Mouse (Mus musculus): Measurements from ENCODE around the gene Noxa1. TPM values are rescaled to one million over a fixed set of nuclear protein-coding genes. Genes with fewer than 3 reads are reported as not detected.

Gene Noxa1
- total and polyA plus RNA-seq, 3 experiments, result 5.0 to 6.4 (median 6.3) TPM

DNA sequence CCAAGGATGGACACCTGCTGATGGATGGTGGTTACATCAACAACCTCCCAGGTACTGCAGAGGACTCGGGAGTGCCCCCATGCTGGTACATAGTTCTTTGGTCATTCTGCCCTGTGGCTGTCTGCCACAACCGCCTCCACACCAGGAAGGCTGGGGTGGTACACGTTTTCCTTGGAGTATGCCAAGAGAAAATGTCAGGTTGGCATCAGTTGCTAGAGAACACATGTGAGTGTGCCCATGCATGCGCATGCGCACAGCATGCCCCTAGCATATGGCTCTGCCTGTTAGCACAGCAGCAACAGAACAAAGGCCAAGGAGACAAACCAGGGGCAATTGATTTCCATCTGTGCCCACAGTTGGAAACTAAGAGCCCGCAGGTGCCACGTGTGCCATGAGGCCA lies 44.0 kb downstream of the Noxa1 start:
- TF ChIP-seq UBTF (IDR thresholded peaks at IDR 0.05; ENCODE audit: low read depth, low read length) (no peak), MYC (IDR thresholded peaks at IDR 0.05; ENCODE audit: low read depth, low read length) (no peak), RCOR1 (conservative IDR thresholded peaks at IDR 0.05; ENCODE audit: low read depth, low read length) (no peak), SIN3A (IDR thresholded peaks at IDR 0.05; ENCODE audit: low read length) (no peak), SMC3 (IDR thresholded peaks at IDR 0.05; ENCODE audit: low read depth, low read length) (no peak), TBP (conservative IDR thresholded peaks at IDR 0.05; ENCODE audit: low read depth, low read length) (no peak), POLR2A (IDR thresholded peaks at IDR 0.05; ENCODE audit: low read depth, low read length) (no peak), HCFC1 (IDR thresholded peaks at IDR 0.05; ENCODE audit: low read depth, low read length) (no peak), IRF4 (IDR thresholded peaks at IDR 0.05; ENCODE audit: low read depth, low read length) (no peak), NRF1 (IDR thresholded peaks at IDR 0.05; ENCODE audit: low read depth, low read length) (no peak)
- no peak for DNase-seq (ENCODE audit: extremely low read depth)
- Histone ChIP-seq H3K4me1 (ENCODE audit: control insufficient read depth in 1 of 2, insufficient read depth in 2 of 2) (peaks cover 5 to 18% of the 10 kb centered on the region in 2 experiments), H3K4me3 (replicated peaks in 1 of 3; ENCODE audit: low read depth in 2 of 3, low read length in 2 of 3, poor library complexity in 1 of 3) (no peak overlapping the region), H3K27ac (ENCODE audit: insufficient read depth, low read depth) (no peak overlapping the region), H3K36me3 (replicated peaks in 1 of 2; ENCODE audit: control insufficient read depth in 1 of 2, insufficient read depth in 1 of 2, low read length in 1 of 2) (peaks cover 28 to 74% of the 10 kb centered on the region in 2 experiments), H3K4me2 (ENCODE audit: insufficient read depth, low read depth, poor library complexity, severe bottlenecking) (no peak overlapping the region), H3K9me3 (replicated peaks; ENCODE audit: low read length) (no peaks in the 10 kb centered on the region), H3K79me2 (replicated peaks; ENCODE audit: control insufficient read depth, extremely low read depth, insufficient read depth, poor library complexity, severe bottlenecking) (no peaks in the 10 kb centered on the region), H3K27me3 (replicated peaks) (no peaks in the 10 kb centered on the region), H3K9ac (ENCODE audit: insufficient read depth, low read depth) (no peak overlapping the region)
- dilution Hi-C loops (cut with MboI; ENCODE audit: extremely low pct_ligation_motif_present, extremely low pct_unique_long_range_greater_than_20kb, low sequenced_read_pairs) (no loop called here), in situ Hi-C loops (cut with MboI; ENCODE audit: low pct_ligation_motif_present, low pct_unique_long_range_greater_than_20kb, low sequenced_read_pairs) (no loop called here)

DNA sequence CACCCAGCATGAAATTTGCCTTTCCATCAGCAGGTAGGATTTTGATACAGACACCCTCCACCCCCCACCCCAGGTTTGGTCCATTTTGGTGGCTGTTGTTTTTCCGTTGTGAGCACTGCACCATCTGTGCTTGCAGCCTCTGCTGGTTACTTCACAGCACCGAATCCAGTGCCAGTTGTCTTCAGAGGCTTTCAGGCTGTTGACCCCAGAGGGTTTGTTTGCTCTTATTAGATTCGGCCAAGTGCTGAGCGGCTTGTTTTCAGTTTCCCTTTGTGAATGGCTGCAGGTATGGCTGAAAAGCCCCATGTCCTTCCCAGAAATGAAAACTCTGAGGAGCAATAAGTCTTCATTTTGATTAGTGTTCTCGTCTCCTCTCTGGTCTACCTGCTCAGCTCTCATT lies 54.9 kb downstream of the Noxa1 start:
- in situ Hi-C loops (cut with MboI; ENCODE audit: low pct_ligation_motif_present, low pct_unique_long_range_greater_than_20kb, low sequenced_read_pairs), result no loop called here
- H3K36me3 ChIP-seq (replicated peaks in 1 of 2; ENCODE audit: control insufficient read depth in 1 of 2, insufficient read depth in 1 of 2, low read length in 1 of 2), result peaks cover 19 to 80% of the 10 kb centered on the region in 2 experiments
- H3K4me1 ChIP-seq (ENCODE audit: control insufficient read depth in 1 of 2, insufficient read depth in 2 of 2), result no peaks in the 10 kb centered on the region

More for the DNA sequence above, 54.9 kb downstream of the Noxa1 start:
- dilution Hi-C loops (cut with MboI; ENCODE audit: extremely low pct_ligation_motif_present, extremely low pct_unique_long_range_greater_than_20kb, low sequenced_read_pairs), result no loop called here
- H3K27me3 ChIP-seq (replicated peaks), result no peaks in the 10 kb centered on the region
- no peak for DNase-seq (ENCODE audit: extremely low read depth)
- no peak overlapping the region for H3K9ac ChIP-seq (ENCODE audit: insufficient read depth, low read depth)
- no peak overlapping the region for H3K4me3 ChIP-seq (replicated peaks in 1 of 3; ENCODE audit: low read depth in 2 of 3, low read length in 2 of 3, poor library complexity in 1 of 3)
- H3K79me2 ChIP-seq (replicated peaks; ENCODE audit: control insufficient read depth, extremely low read depth, insufficient read depth, poor library complexity, severe bottlenecking), result no peaks in the 10 kb centered on the region
- H3K27ac ChIP-seq (ENCODE audit: insufficient read depth, low read depth), result no peak overlapping the region
- no peak overlapping the region for H3K4me2 ChIP-seq (ENCODE audit: insufficient read depth, low read depth, poor library complexity, severe bottlenecking)
- peaks cover 3% of the 10 kb centered on the region for H3K9me3 ChIP-seq (replicated peaks; ENCODE audit: low read length)
- TF ChIP-seq RAD21 (IDR thresholded peaks at IDR 0.05; ENCODE audit: low read depth, low read length) (no peak), MAX (IDR thresholded peaks at IDR 0.05; ENCODE audit: low read length) (no peak), USF2 (conservative IDR thresholded peaks at IDR 0.05; ENCODE audit: low read depth, low read length) (no peak), UBTF (IDR thresholded peaks at IDR 0.05; ENCODE audit: low read depth, low read length) (no peak), GABPA (IDR thresholded peaks at IDR 0.05; ENCODE audit: insufficient replicate concordance, low read depth, low read length) (no peak), BHLHE40 (IDR thresholded peaks at IDR 0.05; ENCODE audit: low read depth, low read length) (no peak), MAFK (IDR thresholded peaks at IDR 0.05; ENCODE audit: insufficient replicate concordance, low read length) (no peak), POLR2A (IDR thresholded peaks at IDR 0.05; ENCODE audit: low read depth, low read length) (no peak), CHD1 (IDR thresholded peaks at IDR 0.05; ENCODE audit: low read depth, low read length) (no peak), ELF1 (IDR thresholded peaks at IDR 0.05; ENCODE audit: low read depth, low read length) (no peak), TBP (conservative IDR thresholded peaks at IDR 0.05; ENCODE audit: low read depth, low read length) (no peak), HCFC1 (IDR thresholded peaks at IDR 0.05; ENCODE audit: low read depth, low read length) (no peak), MYC (IDR thresholded peaks at IDR 0.05; ENCODE audit: low read depth, low read length) (no peak), E2F4 (IDR thresholded peaks at IDR 0.05; ENCODE audit: insufficient replicate concordance, low read depth, low read length) (no peak), IRF4 (IDR thresholded peaks at IDR 0.05; ENCODE audit: low read depth, low read length) (no peak), SIN3A (IDR thresholded peaks at IDR 0.05; ENCODE audit: low read length) (no peak)

Other genes with a start within 250 kb of the Noxa1 start
Only the 20 nearest of the 27 such genes appear.
- 25.9 and 31.5 TPM in 2 replicates for gene Arrdc1, start 159.9 kb downstream of the Noxa1 start, total RNA-seq (2012; rRNA removed)
- gene Arrdc1, start 159.9 kb downstream of the Noxa1 start, total RNA-seq (2014; rRNA removed), result 23.2 and 24.6 TPM in 2 replicates
- 27.7 and 32.8 TPM in 2 replicates for gene Arrdc1, start 159.9 kb downstream of the Noxa1 start, polyA plus RNA-seq (2012; ENCODE audit: insufficient read length, low read depth)
- gene Zmynd19, start 145.4 kb downstream of the Noxa1 start, total RNA-seq (2012; rRNA removed), result 40.9 and 49.7 TPM in 2 replicates
- gene Zmynd19, start 145.4 kb downstream of the Noxa1 start, total RNA-seq (2014; rRNA removed), result 41.6 and 44.6 TPM in 2 replicates
- gene Zmynd19, start 145.4 kb downstream of the Noxa1 start, polyA plus RNA-seq (2012; ENCODE audit: insufficient read length, low read depth), result 70.2 and 90.9 TPM in 2 replicates
- 24.1 and 24.6 TPM in 2 replicates for gene Dph7, start 132.7 kb downstream of the Noxa1 start, total RNA-seq (2012; rRNA removed)
- gene Dph7, start 132.7 kb downstream of the Noxa1 start, total RNA-seq (2014; rRNA removed), result 23.4 and 25.4 TPM in 2 replicates
- 24.7 and 26.1 TPM in 2 replicates for gene Dph7, start 132.7 kb downstream of the Noxa1 start, polyA plus RNA-seq (2012; ENCODE audit: insufficient read length, low read depth)
- gene Mrpl41, start 120.1 kb downstream of the Noxa1 start, total RNA-seq (2012; rRNA removed), result 58.3 and 77.3 TPM in 2 replicates
- gene Mrpl41, start 120.1 kb downstream of the Noxa1 start, total RNA-seq (2014; rRNA removed), result 118 and 123 TPM in 2 replicates
- gene Mrpl41, start 120.1 kb downstream of the Noxa1 start, polyA plus RNA-seq (2012; ENCODE audit: insufficient read length, low read depth), result 69.4 and 77.8 TPM in 2 replicates
- 26.1 and 26.3 TPM in 2 replicates for gene Pnpla7, start 119.1 kb downstream of the Noxa1 start, total RNA-seq (2012; rRNA removed)
- gene Pnpla7, start 119.1 kb downstream of the Noxa1 start, total RNA-seq (2014; rRNA removed), result 17.5 and 18.5 TPM in 2 replicates
- gene Pnpla7, start 119.1 kb downstream of the Noxa1 start, polyA plus RNA-seq (2012; ENCODE audit: insufficient read length, low read depth), result 23.4 and 23.6 TPM in 2 replicates
- gene Nsmf, start 40.8 kb downstream of the Noxa1 start, total RNA-seq (2012; rRNA removed), result 11.4 and 11.7 TPM in 2 replicates
- gene Nsmf, start 40.8 kb downstream of the Noxa1 start, total RNA-seq (2014; rRNA removed), result 11.6 and 18.5 TPM in 2 replicates
- gene Nsmf, start 40.8 kb downstream of the Noxa1 start, polyA plus RNA-seq (2012; ENCODE audit: insufficient read length, low read depth), result 12.0 and 12.9 TPM in 2 replicates
- not detected in 2 replicates for gene Entpd8, start 14.8 kb downstream of the Noxa1 start, total RNA-seq (2012; rRNA removed)
- gene Entpd8, start 14.8 kb downstream of the Noxa1 start, total RNA-seq (2014; rRNA removed), result not detected in 2 replicates
- not detected in 2 replicates for gene Entpd8, start 14.8 kb downstream of the Noxa1 start, polyA plus RNA-seq (2012; ENCODE audit: insufficient read length, low read depth)
- gene Nrarp, start 85.6 kb upstream of the Noxa1 start, total RNA-seq (2012; rRNA removed), result 3.1 TPM in 2 replicates
- 0.24 and 0.35 TPM in 2 replicates for gene Nrarp, start 85.6 kb upstream of the Noxa1 start, total RNA-seq (2014; rRNA removed)
- 0.14 and 0.20 TPM in 2 replicates for gene Nrarp, start 85.6 kb upstream of the Noxa1 start, polyA plus RNA-seq (2012; ENCODE audit: insufficient read length, low read depth)
- gene Tor4a, start 101.7 kb upstream of the Noxa1 start, total RNA-seq (2012; rRNA removed), result 17.5 and 20.4 TPM in 2 replicates
- 12.6 and 13.1 TPM in 2 replicates for gene Tor4a, start 101.7 kb upstream of the Noxa1 start, total RNA-seq (2014; rRNA removed)
- 15.3 TPM in 2 replicates for gene Tor4a, start 101.7 kb upstream of the Noxa1 start, polyA plus RNA-seq (2012; ENCODE audit: insufficient read length, low read depth)
- gene Nelfb, start 116.3 kb upstream of the Noxa1 start, total RNA-seq (2012; rRNA removed), result 57.0 and 58.7 TPM in 2 replicates
- gene Nelfb, start 116.3 kb upstream of the Noxa1 start, total RNA-seq (2014; rRNA removed), result 42.0 and 53.6 TPM in 2 replicates
- gene Nelfb, start 116.3 kb upstream of the Noxa1 start, polyA plus RNA-seq (2012; ENCODE audit: insufficient read length, low read depth), result 52.5 and 58.0 TPM in 2 replicates
- gene Stpg3, start 119.5 kb upstream of the Noxa1 start, total RNA-seq (2012; rRNA removed), result not detected in 2 replicates
- gene Stpg3, start 119.5 kb upstream of the Noxa1 start, total RNA-seq (2014; rRNA removed), result not detected in 2 replicates
- gene Stpg3, start 119.5 kb upstream of the Noxa1 start, polyA plus RNA-seq (2012; ENCODE audit: insufficient read length, low read depth), result not detected in 2 replicates
- gene Fam166a, start 123.6 kb upstream of the Noxa1 start, total RNA-seq (2012; rRNA removed), result 0.38 and 0.42 TPM in 2 replicates
- gene Fam166a, start 123.6 kb upstream of the Noxa1 start, total RNA-seq (2014; rRNA removed), result not detected in 2 replicates
- gene Fam166a, start 123.6 kb upstream of the Noxa1 start, polyA plus RNA-seq (2012; ENCODE audit: insufficient read length, low read depth), result 23.4 and 35.0 TPM in 2 replicates
- 356 and 564 TPM in 2 replicates for gene Tubb4b, start 129.6 kb upstream of the Noxa1 start, total RNA-seq (2012; rRNA removed)
- 592 and 605 TPM in 2 replicates for gene Tubb4b, start 129.6 kb upstream of the Noxa1 start, total RNA-seq (2014; rRNA removed)
- gene Tubb4b, start 129.6 kb upstream of the Noxa1 start, polyA plus RNA-seq (2012; ENCODE audit: insufficient read length, low read depth), result 490 and 520 TPM in 2 replicates
- gene Slc34a3, start 139.2 kb upstream of the Noxa1 start, total RNA-seq (2012; rRNA removed), result not detected in 2 replicates
- gene Slc34a3, start 139.2 kb upstream of the Noxa1 start, total RNA-seq (2014; rRNA removed), result not detected in 2 replicates
- gene Slc34a3, start 139.2 kb upstream of the Noxa1 start, polyA plus RNA-seq (2012; ENCODE audit: insufficient read length, low read depth), result not detected in 2 replicates
- not detected in 2 replicates for gene Rnf224, start 141.6 kb upstream of the Noxa1 start, total RNA-seq (2012; rRNA removed)
- gene Rnf224, start 141.6 kb upstream of the Noxa1 start, total RNA-seq (2014; rRNA removed), result not detected in 2 replicates
- gene Rnf224, start 141.6 kb upstream of the Noxa1 start, polyA plus RNA-seq (2012; ENCODE audit: insufficient read length, low read depth), result not detected in 2 replicates
- gene Rnf208, start 147.1 kb upstream of the Noxa1 start, total RNA-seq (2012; rRNA removed), result 0.92 and 1.7 TPM in 2 replicates
- 0.24 and 0.34 TPM in 2 replicates for gene Rnf208, start 147.1 kb upstream of the Noxa1 start, total RNA-seq (2014; rRNA removed)
- gene Rnf208, start 147.1 kb upstream of the Noxa1 start, polyA plus RNA-seq (2012; ENCODE audit: insufficient read length, low read depth), result 0.78 and 1.4 TPM in 2 replicates
- not detected in 2 replicates for gene Cysrt1, start 147.3 kb upstream of the Noxa1 start, total RNA-seq (2012; rRNA removed)
- gene Cysrt1, start 147.3 kb upstream of the Noxa1 start, total RNA-seq (2014; rRNA removed), result not detected in 2 replicates
- not detected in 2 replicates for gene Cysrt1, start 147.3 kb upstream of the Noxa1 start, polyA plus RNA-seq (2012; ENCODE audit: insufficient read length, low read depth)
- 8.9 and 9.5 TPM in 2 replicates for gene AL732309.1, start 151.7 kb upstream of the Noxa1 start, total RNA-seq (2012; rRNA removed)
- 6.7 and 9.6 TPM in 2 replicates for gene AL732309.1, start 151.7 kb upstream of the Noxa1 start, total RNA-seq (2014; rRNA removed)
- gene AL732309.1, start 151.7 kb upstream of the Noxa1 start, polyA plus RNA-seq (2012; ENCODE audit: insufficient read length, low read depth), result 3.5 and 4.5 TPM in 2 replicates
- gene Tmem203, start 160.3 kb upstream of the Noxa1 start, total RNA-seq (2012; rRNA removed), result 22.7 and 28.3 TPM in 2 replicates
- gene Tmem203, start 160.3 kb upstream of the Noxa1 start, total RNA-seq (2014; rRNA removed), result 18.4 and 21.2 TPM in 2 replicates
- 14.5 and 21.5 TPM in 2 replicates for gene Tmem203, start 160.3 kb upstream of the Noxa1 start, polyA plus RNA-seq (2012; ENCODE audit: insufficient read length, low read depth)
- gene Tprn, start 167.5 kb upstream of the Noxa1 start, total RNA-seq (2012; rRNA removed), result 13.1 and 14.3 TPM in 2 replicates
- 7.0 and 8.2 TPM in 2 replicates for gene Tprn, start 167.5 kb upstream of the Noxa1 start, total RNA-seq (2014; rRNA removed)
- gene Tprn, start 167.5 kb upstream of the Noxa1 start, polyA plus RNA-seq (2012; ENCODE audit: insufficient read length, low read depth), result 17.0 and 19.3 TPM in 2 replicates

Data from CH12.LX (cell line).